Mouse (Mus musculus) midbrain, embryonic 12.5 days (tissue): ENCODE data around the gene Pabpc1l. TPM values are rescaled to one million over a fixed set of nuclear protein-coding genes. Genes with fewer than 3 reads are reported as not detected.

Source experiments
- ATAC-seq: fragments of 200-750 bp; cut with Nextera tagmentation; 2 replicates; pipeline ENCODE4 v1.8.0; 2017; ENCODE audit warnings: low read depth, moderate TSS enrichment, moderate library complexity; ENCODE audit not compliant: low FRiP score
- H3K27ac ChIP-seq: fragments of 300-500 bp; sonication (generic); replicated peaks from 2 replicates; pipeline ENCODE4 v1.5.1; 2016; ENCODE audit warnings: mild to moderate bottlenecking
- H3K27me3 ChIP-seq: fragments of 300-500 bp; sonication (generic); 2 replicates; pipeline ENCODE4 v1.6.1; 2016; ENCODE audit warnings: mild to moderate bottlenecking
- H3K36me3 ChIP-seq: fragments of 300-500 bp; sonication (generic); 2 replicates; pipeline ENCODE4 v1.6.1; 2016
- H3K4me1 ChIP-seq: fragments of 300-500 bp; sonication (generic); 2 replicates; pipeline ENCODE4 v1.6.1; 2016
- H3K4me2 ChIP-seq: fragments of 300-500 bp; sonication (generic); replicated peaks from 2 replicates; pipeline ENCODE4 v1.6.1; 2016; ENCODE audit warnings: mild to moderate bottlenecking, moderate library complexity
- H3K4me3 ChIP-seq: fragments of 300-500 bp; sonication (generic); 2 replicates; pipeline ENCODE4 v1.5.1; 2016; ENCODE audit warnings: mild to moderate bottlenecking
- H3K9ac ChIP-seq: fragments of 300-500 bp; sonication (generic); replicated peaks from 2 replicates; pipeline ENCODE4 v1.6.1; 2016; ENCODE audit warnings: mild to moderate bottlenecking, moderate library complexity
- H3K9me3 ChIP-seq: fragments of 300-500 bp; sonication (generic); 2 replicates; pipeline ENCODE4 v1.6.1; 2016; ENCODE audit warnings: mild to moderate bottlenecking
- WGBS: fragments of 180-500 bp; shearing (Covaris S2); methylation state at CpG from one replicate; pipeline ENCODE4 v1.1.7; 2016; 5-methylcytosine and 5-hydroxymethylcytosine counted together
- polyA plus RNA-seq: library from polyadenylated mRNA; unstranded; fragments of >200 nt; fragmentation: Nextera tagmentation; extraction: Ambion mirVana; gene quantifications from 2 replicates; pipeline ENCODE4 v1.2.1, GENCODE M21; 2016

Gene Pabpc1l
- polyA plus RNA-seq, 1 experiment from 2014 or later, result 0.64 TPM

- H3K36me3 ChIP-seq, result peaks cover 40% of the 10 kb centered on the region
- no peak for ATAC-seq
- no peak overlapping the region for H3K4me3 ChIP-seq
- 84% methylated on average over 7 of the region's 7 CpGs for WGBS
- no peaks in the 10 kb centered on the region for H3K4me1 ChIP-seq
- no peak overlapping the region for H3K9ac ChIP-seq
- H3K4me2 ChIP-seq, result no peak overlapping the region
- H3K27ac ChIP-seq, result no peak overlapping the region
- no peaks in the 10 kb centered on the region for H3K9me3 ChIP-seq
- H3K27me3 ChIP-seq, result no peaks in the 10 kb centered on the region
These were observed 68.9 kb downstream of the Pabpc1l start for GRCm38 (mm10) chr2:164094152-164094551.

- H3K27ac ChIP-seq, result no peak overlapping the region
- H3K9ac ChIP-seq, result no peak overlapping the region
- H3K27me3 ChIP-seq, result no peaks in the 10 kb centered on the region
- H3K4me2 ChIP-seq, result no peak overlapping the region
- ATAC-seq, result no peak
- peaks cover 64% of the 10 kb centered on the region for H3K36me3 ChIP-seq
- H3K9me3 ChIP-seq, result no peaks in the 10 kb centered on the region
- no peak overlapping the region for H3K4me3 ChIP-seq
- no peaks in the 10 kb centered on the region for H3K4me1 ChIP-seq
- WGBS, result 94% methylated on average over 11 of the region's 11 CpGs
These were observed 73.5 kb downstream of the Pabpc1l start for GRCm38 (mm10) chr2:164098603-164099250.

Other genes starting within 250 kb of the Pabpc1l start
- 0.33 TPM in 1 of 2 replicates, not detected in the other for gene Ccn5, start 204.6 kb upstream of the Pabpc1l start, polyA plus RNA-seq
- not detected in 2 replicates for gene Kcnk15, start 171.8 kb upstream of the Pabpc1l start, polyA plus RNA-seq
- gene Rims4, start 106.8 kb upstream of the Pabpc1l start, polyA plus RNA-seq, result 4.4 and 5.8 TPM in 2 replicates
- gene Ywhab, start 30.5 kb upstream of the Pabpc1l start, polyA plus RNA-seq, result 341 and 352 TPM in 2 replicates
- gene Stk4, start 44.9 kb downstream of the Pabpc1l start, polyA plus RNA-seq, result 39.6 and 42.3 TPM in 2 replicates
- 45.1 and 47.0 TPM in 2 replicates for gene Tomm34, start 45.7 kb downstream of the Pabpc1l start, polyA plus RNA-seq
- gene Kcns1, start 145.7 kb downstream of the Pabpc1l start, polyA plus RNA-seq, result 0.16 and 0.31 TPM in 2 replicates
- not detected in 2 replicates for gene Wfdc5, start 157.3 kb downstream of the Pabpc1l start, polyA plus RNA-seq
- gene Wfdc12, start 165.2 kb downstream of the Pabpc1l start, polyA plus RNA-seq, result not detected in 2 replicates
- not detected in 2 replicates for gene Wfdc15a, start 174.7 kb downstream of the Pabpc1l start, polyA plus RNA-seq
- not detected in 2 replicates for gene Wfdc15b, start 196.2 kb downstream of the Pabpc1l start, polyA plus RNA-seq
- gene Svs2, start 213.0 kb downstream of the Pabpc1l start, polyA plus RNA-seq, result not detected in 2 replicates
- not detected in 2 replicates for gene Svs3b, start 231.2 kb downstream of the Pabpc1l start, polyA plus RNA-seq